Mouse (Mus musculus): ENCODE measurements around the gene Otub2.

Gene Otub2

DNA sequence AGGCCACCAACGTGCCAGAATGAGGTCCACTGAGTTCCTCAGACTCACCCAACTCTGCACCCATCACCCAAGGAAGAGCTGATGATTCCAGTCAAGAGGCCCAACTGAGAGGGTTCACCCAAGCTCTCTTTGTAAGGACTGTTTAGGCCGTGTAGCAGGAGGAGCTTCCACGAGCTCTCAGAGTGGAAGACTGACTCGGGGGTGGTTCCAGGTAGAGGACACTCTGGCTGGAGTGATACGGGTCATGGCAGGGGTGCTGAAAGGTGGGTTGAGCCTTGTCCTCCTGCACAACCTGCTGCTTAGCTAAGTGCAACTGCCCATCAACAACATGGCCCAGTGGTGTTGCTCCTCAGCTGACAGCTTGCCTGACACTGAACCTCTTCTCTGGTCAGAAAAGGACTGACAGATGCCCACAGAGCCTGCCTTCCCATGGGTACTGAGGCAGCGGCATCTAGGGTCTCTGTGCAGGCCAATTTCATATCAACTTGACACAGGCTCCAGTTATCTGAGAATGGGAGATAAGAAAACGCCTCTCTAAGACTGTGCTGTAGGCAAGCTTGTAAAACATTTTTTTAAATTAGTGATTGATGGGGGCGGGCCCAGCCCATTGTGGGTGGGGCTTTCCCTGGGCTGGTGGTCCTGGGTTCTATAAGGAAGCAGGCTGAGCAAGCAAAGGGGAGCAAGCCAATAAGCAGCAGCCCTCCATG is 14.8 kb upstream of the Otub2 start:
- no peak for DNase-seq (ENCODE audit: low spot score)

DNA sequence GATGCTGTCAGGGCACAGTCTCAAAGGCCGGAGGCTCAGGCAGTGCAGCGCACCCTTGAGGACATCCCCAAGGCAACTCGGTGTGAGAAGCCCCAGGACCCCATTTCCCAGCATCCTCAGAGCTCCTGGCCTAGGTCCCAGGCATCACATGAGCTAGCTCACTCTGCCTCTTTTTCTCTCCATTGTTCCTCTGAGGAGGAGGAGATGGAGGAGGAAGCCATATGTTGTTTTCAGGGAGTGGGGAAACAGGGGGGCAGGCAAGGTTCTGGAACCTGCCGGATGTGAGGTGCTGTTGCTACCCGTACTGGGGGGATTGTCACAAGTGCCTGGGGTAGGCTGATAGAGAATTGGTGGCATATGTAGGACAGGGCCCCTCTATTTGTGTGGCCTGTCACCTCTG is 12.4 kb upstream of the Otub2 start:
- no peak for DNase-seq (ENCODE audit: low spot score)

DNA sequence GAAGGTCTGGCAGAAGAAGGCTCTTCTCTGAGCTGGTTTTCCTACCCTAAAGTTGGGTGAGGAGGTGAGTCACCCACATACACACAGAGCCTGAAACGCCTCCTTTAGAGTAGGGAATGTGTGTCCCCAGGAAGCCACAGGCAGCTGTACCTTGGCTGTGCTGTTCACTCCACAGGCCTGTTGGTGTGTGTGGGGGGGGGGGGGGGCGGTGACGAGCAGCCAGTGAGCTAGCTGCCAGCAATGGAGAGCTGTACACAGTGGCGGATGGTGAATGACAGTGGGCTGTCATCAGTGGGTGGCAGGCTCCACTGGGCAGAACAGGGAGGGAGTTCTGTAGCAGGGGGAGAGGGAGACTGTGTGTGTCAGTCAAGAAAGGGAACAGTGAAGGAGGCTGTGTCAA is 11.7 kb upstream of the Otub2 start:
- DNase-seq (ENCODE audit: low spot score) = no peak

DNA sequence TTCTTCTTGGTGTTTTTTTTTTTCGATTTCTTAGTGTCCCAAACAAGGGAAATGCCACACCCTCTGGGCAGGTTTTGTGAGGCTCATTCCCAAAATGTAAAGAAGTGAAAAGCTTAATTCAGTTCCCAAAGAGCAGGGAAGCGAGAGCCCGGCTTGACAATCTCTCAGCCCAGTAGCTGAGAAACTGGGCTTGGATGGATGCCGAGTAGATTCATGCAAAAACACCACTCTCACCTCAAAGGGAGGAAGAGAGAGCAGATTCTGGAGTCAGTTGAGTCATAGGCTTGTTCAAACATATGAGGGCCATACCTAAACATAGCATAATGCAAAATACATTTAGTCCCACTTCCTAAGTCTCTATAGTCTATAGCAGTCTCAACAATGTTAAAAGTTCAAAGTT is 8.3 kb upstream of the Otub2 start:
- no peak for DNase-seq (ENCODE audit: low spot score)

DNA sequence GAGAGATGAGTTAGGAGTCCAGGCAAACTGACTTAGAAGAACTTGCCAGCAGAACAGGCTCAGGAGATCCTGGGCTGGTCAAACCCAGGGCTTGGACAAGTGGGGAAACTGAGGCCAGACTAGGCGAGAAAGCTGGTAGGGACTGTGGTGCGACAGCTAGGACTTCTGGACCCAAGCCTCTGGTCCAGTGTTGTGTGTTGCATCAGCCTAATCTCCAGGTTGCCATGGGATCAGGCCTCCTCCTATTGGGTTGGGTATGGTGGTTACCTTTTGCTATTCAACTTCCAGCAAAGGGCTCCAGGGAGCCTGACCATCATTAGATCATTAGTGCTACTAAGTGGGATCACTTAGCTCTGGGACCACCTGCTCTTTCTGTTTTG is 856 bp downstream of the Otub2 start:
- peak; percentile 8 for DNase-seq (ENCODE audit: low spot score)

DNA sequence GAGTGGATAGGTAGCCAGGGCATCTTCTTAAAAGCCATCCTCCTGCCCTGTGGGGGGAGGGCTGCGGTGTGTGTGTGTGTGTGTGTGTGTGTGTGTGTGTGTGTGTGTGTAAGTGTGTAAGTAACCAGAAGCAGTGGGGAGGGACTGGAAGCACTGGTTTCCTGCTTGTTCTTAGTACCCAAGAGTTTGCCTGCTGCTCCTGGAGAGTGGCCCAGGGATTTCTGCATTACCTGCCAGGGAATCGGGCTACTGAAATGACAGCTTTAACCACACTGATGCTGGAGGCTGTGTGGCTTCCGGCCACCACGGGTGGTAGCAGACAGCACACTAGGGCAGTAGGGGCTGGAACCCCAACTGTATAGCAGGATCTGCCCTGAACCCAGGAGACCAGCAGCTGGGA is 1.5 kb downstream of the Otub2 start:
- no peak for DNase-seq (ENCODE audit: low spot score)

DNA sequence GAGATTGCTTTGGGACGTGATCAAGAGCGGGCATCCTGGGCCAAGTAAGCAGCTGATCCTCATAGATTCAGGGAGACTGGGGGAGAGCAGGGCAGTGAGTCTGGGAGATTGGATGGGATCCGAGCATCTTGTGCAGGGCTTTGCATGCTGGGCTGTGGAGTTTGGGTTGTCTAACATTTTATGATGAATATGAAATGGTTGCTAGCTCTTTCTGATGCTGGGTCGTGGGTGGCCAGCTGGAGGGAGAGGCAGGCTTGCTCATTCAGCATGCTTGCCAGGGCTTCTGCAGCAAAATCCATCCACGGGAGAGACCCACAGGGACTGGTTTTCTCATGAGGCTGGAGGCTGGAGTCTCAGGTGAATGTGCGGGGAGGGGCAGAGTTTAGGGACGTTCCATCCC is 2.6 kb downstream of the Otub2 start:
- DNase-seq (ENCODE audit: low spot score) = no peak

DNA sequence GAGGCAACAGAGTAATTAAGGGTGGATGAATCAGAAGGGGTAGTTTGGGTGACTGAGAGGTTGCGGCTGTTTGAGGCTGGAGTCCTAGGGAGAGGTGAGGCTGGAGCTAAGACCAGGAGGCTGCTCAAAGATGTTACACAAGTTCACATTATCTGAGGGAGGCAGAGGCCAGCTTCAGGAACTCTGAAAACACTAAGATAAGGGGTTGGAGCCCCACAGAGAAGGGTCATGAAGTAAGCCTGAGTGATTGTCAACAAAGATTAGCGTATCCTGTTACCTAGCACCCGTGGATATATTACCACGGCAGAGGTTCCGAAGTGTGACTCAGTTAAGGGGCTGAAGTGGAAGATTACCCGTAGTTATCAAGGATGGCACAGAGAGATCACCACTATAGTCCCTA is 5.0 kb downstream of the Otub2 start:
- no peak for DNase-seq (ENCODE audit: low spot score)

DNA sequence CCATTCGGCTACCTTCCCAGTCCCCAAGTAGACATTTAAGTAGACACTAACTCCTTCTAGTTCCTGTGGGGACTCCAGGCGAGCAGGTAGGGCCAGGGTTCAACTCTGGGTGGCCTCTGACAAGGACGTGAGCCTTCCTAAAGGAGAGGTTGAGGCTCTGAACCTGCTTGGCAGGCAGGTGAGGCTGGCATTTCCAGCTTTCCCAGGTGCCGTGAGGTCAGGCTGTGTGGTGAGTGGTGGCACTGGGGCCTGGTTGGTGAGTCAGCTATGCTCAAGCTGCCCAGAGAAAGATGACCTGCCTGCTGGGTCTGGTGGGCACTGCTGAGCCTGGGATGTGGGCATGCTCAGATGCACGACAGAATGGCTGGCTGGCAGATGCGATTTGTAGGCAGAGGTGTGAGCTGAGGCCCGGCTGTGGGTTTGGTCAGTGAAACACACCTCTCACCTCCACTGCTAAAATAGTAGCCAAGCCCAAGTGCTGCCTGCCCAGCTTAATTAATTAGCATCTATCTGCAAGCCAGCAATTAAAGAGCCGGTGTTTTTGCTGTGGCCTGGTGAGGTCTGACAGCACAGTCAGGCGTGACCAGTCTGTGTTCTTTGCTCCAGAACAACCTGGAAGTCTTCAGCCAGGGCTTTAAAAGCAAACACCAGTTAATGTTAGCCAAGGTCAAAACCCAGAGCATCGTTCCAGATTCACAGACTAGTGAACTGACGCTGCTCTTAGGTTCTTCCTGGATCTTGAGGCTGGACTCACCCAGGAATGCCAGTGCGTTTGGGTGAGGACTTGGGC is 7.2 kb downstream of the Otub2 start:
- no peak for DNase-seq (ENCODE audit: low spot score)

DNA sequence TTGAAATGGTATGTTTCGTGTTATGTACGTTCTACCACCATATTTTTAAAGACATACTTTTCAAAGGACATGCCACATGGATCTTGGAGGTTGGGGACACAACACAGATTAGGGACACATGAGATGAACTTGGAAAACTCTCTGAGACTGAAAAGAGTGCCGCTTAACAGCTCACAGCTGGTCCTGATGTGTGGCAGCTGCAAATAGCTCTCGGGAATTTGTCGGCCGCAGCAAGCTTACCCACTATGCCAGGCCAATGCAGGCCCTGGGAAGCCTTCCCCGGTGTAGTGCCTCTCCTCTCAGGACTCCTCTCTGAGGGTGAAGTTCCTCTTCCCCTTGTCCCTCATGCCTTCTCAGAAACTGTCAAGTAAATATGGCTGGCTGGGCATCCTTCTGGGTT is 8.3 kb downstream of the Otub2 start:
- no peak for DNase-seq (ENCODE audit: low spot score)

DNA sequence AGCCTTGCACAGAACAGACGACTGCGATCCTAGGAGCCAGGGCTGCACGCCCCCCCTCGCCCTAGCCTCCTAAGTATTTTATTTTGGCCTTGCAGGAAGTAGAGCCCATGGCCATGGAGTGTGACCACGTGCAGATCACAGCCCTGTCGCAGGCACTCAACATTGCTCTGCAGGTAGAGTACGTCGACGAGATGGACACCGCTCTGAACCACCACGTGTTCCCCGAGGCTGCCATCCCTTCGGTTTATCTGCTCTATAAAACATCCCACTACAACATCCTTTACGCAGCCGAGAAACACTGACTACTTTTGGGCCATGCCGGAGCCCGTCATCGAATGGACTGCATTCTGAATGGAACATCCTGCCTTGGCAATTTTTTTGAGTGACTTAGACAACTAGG is 15.6 kb downstream of the Otub2 start:
- no peak for DNase-seq (ENCODE audit: low spot score)

DNA sequence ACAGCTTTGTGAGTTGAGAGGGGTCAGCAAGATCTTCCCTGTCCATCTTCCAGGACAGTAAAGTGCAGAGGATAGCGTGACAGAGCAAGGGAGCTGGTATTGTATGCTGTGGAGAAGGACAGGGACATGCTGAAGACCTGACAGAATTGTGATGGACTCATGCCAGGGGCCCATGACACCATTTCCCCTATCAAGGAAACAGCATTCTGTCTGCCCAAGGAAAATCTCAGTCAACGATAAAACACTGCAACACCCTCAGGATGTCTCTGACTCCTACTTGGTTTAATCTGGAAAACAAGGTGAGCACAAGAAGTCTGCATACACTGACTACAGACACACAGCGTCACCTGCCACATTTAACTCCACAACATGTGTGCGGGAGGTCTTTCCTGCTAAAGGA is 19.2 kb downstream of the Otub2 start, which contains the start of gene 9330161L09Rik:
TSS of gene 9330161L09Rik (minus strand) at position 101 of the 400 bp plus-strand sequence.
- DNase-seq (ENCODE audit: low spot score) = no peak

DNA sequence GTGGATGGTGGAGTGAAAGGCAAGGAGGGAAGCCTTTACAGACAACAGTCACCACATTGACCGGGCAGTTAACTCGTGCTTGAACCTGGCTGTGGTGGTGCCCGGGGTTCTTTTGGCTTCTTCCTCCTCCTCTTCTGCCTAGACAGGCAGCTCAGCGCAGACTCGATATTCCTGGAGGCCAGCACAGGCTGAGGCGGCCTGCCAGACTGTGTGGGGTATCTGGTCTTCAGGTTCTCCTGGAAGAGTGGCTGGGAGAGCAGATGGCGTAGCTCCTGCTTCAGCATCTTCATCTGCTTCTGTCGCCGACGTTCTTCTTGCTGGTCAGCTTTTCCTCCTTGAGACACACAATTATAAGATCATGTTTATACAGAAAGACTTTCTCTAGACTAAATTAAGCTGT is 19.7 kb downstream of the Otub2 start:
- no peak for DNase-seq (ENCODE audit: low spot score)

DNA sequence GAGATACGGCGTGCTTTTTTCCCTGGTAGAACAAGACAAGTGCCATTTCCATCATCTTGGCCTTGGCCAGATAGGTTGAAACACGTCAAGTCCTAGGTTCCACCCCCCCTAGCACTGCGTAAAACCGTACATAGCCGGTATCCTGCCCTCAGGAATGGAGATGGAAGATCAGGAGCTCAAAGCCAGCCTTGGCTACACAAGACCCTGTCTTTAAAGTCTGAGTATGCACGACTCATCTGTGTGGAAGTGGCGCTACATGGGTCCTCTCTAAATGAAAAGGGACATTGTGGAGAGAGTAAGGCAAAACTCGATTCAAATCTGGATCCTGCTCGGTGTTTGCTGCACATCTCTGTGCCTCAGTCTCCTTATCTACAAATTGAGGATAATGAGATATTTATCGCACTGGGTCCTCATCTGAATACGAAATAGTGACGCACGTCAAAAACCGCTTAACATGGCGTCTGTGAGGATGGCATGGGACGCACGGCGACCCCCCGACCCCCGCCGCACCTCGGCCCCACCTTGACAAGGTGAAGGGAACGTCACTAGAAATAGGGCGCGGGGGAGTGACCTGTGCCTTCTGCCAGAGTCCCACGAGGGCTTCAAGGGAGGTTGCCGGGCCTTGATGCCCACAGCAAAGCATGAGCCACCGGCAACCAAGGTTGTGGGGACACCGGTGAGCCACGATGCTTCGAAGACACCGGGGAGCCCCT is 36.7 kb downstream of the Otub2 start:
- no peak for DNase-seq (ENCODE audit: low spot score)

DNA sequence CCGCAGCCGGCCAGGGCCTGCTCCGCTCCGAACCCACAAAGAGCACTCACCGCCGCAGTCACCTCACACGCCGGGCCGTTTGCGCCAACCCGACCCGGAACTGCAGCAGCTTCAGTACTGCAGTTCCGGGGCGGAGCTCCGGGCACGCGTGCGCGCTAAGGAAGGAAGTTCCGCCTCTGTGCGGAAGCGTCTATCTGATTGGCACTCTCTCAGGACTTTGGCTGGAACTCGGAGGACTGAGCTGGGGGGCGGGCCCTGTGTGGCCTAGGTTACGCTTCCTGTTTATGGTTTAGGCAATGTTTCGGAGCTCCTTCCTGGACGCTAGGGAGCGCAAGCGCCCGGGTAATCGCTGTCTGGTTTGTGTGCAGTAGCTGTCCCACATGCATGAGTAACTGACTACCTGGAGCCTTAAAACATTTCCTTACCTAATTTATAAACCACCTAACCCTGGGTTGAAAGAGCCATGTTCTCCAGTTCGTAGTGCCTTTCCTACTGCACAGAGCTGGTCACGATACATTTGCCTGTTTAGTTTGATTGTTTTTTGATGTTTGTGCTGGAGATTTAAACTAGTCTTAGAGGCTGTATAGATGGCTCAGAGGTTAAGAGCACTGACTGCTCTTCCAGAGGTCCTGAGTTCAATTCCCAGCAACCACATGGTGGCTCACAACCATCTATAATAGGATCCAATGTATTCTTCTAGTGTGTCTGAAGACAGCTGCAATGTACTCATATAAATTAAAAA is 37.4 kb downstream of the Otub2 start, which contains the start of gene Ddx24:
TSS of gene Ddx24 (minus strand) at position 102 of the 742 bp plus-strand sequence.
- DNase-seq (ENCODE audit: low spot score) = peak; percentile 99

DNA sequence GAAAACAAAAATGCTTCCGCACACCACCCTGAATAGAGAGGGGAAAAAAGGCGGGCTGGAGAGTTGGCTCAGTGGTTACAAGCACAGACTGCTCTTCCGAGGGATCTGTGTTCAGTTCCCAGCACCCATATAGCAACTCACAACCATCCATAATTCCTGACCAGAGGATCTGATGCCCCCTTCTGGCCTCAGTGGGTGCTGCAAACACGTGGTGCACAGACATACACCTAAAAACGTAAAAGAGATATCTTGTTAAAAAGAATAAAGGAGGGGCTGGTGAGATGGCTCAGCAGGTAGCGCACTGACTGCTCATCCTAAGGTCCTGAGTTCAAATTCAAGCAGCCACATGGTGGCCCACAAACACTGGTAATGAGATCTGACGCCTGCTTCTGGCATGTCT is 38.2 kb downstream of the Otub2 start:
- no peak for DNase-seq (ENCODE audit: low spot score)

DNA sequence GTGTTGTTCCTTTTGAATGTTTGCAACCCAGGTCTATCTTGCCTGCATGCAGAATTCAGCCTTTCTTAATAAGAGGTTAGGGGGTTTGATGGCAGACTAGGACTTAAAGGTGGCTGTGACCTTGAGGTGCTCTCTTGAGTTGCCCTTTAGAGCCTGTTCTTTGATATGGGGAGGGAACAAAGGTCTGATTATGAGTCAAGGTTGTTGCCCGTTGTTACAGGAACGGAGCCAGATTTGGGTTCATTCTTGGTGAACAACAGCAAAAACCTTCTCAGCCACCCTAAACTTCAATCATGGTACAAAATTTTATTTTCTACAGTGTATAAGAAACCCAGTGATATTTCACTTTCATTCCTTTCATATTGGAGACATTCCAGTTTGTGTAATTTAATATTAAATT is 44.9 kb downstream of the Otub2 start:
- no peak for DNase-seq (ENCODE audit: low spot score)

DNA sequence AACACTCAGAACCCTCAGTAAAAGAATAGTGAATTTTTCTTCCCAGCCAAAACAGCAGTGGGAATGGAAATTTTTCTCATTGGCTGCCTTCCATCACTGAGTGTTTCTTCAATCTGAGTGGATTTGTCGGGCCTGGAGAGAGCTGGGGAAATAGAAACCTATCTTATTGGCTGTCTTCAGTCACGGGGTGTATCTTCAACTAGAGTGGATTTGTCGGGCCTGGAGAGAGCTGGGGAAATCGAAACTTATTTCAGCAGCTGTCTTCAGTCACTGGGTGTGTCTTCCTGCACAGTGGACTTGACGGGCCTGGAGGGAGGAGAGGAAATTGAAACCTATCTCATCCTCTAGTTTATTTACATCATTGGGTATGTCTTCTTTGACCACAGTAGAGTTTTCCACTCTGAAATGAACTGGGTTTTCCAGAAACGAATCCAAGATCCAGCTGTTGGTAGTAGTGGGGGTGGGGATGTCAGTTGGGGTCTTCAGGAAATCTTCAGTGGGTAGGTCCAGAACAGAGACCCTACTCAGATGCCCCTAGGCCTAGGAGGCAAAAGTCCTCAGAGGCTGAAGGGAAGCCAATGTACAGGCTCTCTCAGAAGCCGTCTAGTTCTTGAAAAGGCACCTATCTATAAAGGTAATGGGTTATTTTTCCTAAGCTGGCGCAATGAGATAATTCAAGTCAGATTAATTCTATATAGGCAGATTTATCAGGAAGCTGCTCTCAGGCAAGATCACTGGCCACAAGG is 45.7 kb downstream of the Otub2 start, which contains the start of gene Ifi27:
TSS of gene Ifi27 (plus strand) at position 226 of the 746 bp plus-strand sequence.
- DNase-seq (ENCODE audit: low spot score) = no peak

DNA sequence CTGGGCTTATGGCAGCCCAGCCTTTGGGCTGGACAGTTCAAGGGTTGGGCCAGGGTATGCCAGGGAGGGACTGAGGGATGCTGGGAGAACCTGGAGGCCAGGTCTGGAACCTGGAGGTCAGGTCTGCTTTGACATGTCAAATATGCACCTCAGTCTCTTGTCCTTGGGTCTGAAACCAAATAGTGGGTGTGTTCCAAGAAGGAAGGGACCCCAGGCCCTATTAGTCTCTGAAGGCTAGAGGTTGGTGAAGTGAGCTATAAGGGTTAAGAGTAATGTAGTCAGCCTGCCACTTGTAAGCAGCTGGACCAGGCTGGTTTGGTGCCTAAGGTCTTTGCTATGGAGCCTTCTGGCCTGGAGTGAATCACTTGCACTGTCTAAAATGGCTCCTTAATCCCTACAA is 46.4 kb downstream of the Otub2 start:
- DNase-seq (ENCODE audit: low spot score) = no peak

DNA sequence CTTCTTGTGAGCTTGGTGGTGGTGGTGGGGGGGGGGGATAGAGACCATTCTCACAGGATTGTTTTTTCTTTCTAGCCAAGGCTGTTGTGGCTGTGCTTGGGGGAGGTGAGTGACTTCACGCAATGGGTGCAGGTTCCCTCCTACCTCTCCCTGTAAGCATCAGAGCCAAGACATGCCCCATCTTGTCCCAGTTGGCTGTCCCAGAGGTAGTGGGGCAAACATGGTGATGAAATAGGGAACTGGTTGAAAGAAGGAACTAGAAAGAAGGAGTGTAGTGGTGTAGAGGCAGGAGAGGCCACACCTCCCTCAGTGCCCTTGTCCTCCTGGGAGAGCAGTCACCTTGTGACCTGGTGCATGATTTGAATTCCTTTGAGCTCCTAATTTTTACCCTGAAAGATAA is 49.1 kb downstream of the Otub2 start:
- DNase-seq (ENCODE audit: low spot score) = no peak

DNA sequence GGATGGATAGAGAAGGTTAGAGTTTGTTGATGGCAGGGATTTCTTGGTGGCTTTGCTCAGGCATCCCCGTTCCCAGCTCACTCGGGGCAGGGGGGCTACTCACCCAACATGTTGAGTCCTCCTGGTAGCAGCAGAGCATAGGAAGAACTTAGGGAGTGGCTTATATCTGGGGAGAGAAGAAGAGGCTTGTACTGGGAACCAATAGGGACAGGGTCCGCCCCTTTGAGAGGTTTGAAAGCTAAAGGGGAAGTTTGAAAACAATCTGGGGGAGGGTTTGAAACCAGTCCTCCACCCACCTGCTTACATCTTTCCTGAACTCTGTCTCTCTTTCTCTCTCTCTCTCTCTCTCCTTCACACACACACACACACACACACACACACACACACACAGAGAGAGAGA is 55.0 kb downstream of the Otub2 start, which contains the start of gene Ifi27l2a:
TSS of gene Ifi27l2a (minus strand) at position 157 of the 400 bp plus-strand sequence.
- DNase-seq (ENCODE audit: low spot score) = no peak

Data from embryo, embryonic 10.5 days (tissue).